Mouse (Mus musculus): ENCODE measurements around the gene Btbd8.

Gene Btbd8

GRCm38 (mm10) chr5:107516087-107516486, 78.3 kb downstream of the Btbd8 start:
- DNase-seq (ENCODE audit: low read depth, low spot score), result no peak

- no peak for DNase-seq (ENCODE audit: low read depth, low spot score)
Measured at GRCm38 (mm10) chr5:107518602-107519001, 80.8 kb downstream of the Btbd8 start.

GRCm38 (mm10) chr5:107521386-107521785, 83.6 kb downstream of the Btbd8 start:
- no peak for DNase-seq (ENCODE audit: low read depth, low spot score)

DNA sequence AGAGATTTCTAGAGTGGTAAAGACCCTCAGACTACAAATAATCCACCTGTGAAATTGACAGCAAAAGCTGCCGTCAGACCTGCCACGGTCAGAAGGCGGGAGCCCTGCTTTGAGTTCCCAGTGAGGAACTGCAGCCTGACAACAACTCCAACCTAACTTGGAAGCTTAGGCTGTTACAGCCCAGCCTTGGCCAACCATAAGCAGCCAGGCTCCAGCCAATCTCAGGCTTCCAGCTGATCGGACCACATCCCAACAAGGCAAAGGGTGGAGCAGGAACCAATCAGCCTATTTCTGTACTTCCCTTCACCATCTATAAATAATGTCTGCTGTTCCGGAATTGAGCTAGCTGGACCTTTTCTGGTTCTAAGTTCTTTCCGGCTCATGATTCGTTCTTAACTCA, 84.1 kb downstream of the Btbd8 start:
- no peak for DNase-seq (ENCODE audit: low read depth, low spot score)

DNA sequence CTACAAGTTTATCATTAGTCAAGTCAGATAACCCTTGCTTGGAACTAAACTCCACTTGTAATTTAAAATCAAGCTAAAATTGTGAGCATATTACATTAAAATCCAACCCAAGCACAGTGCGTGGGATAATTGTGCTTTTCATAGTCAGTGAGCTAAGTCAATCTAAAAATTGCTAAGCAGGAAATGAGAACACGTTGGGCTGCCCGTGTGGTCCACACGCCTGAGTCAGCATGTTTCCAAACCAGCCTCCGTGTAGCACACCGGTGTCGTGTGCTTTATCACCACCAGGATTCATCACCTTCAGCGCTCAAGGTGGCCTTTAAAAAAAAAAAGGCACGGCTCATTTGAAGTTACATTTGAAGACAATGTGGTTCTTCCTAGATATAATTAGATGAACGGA, 86.5 kb downstream of the Btbd8 start:
- DNase-seq (ENCODE audit: low read depth, low spot score), result no peak

- no peak for DNase-seq (ENCODE audit: low read depth, low spot score)
Measured at GRCm38 (mm10) chr5:107528856-107529255, 91.1 kb downstream of the Btbd8 start.

GRCm38 (mm10) chr5:107533590-107533989, 95.8 kb downstream of the Btbd8 start:
- DNase-seq (ENCODE audit: low read depth, low spot score), result no peak

GRCm38 (mm10) chr5:107534581-107534980, 96.8 kb downstream of the Btbd8 start, which contains the start of gene 1700028K03Rik:
1700028K03Rik (plus strand) TSS chr5:107534709.
- peak; percentile 57 for DNase-seq (ENCODE audit: low read depth, low spot score)

DNA sequence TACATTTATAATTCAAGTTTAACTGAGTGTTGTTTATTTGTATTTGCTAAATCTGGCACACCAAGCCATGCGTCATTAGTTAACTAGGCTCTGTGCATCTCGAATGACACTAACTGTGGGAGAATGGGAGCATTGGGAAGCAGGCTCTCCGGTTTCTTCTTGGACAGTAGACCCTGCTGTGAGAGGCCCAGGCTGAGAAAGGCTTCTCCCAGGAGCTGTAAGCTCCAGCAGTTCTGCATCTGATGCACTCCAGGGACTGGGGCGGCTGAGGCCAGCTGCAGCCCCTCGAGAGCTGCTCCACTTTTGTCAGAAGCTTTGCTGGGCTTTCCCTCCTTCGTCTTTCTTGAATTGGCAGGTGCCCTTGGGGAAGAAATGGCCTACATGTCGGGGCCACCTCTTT, 103.9 kb downstream of the Btbd8 start:
- DNase-seq (ENCODE audit: low read depth, low spot score), result no peak

DNA sequence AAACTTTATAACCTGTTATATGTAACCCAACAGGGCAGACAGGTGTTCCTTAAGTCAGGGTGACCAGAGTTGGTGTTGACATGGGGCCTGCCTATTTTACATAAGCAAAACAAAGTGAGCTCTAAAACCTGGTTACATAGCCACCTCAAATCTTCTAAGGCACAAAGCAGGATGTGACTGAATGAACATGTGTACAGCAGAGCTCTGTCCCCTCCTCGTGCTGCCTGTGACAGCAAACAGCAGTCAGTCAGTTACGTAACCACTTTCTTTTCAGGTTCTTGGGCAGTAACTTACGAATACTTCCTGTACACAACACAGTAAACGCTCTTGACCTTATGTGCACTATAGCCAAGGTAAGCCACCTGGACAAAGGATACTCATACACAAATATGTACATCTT, 108.1 kb downstream of the Btbd8 start:
- DNase-seq (ENCODE audit: low read depth, low spot score), result no peak

DNA sequence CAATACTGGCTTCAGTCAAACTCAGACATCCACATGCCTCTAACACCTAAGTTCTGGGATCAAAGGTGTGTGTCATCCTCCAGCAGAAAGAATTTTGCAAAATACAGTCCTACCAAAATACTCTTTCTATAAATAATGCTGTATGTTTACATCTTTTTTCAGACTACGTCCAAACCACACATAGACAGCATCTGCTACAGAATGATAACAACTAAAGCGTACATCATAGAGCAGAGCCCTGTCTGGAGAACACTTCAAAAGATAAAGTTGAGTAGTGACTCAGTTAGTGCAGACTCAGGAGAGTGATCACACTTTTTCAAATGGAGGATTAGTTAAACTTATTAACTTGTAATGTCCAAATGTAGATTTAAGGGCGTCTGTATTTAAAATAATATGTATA, 110.2 kb downstream of the Btbd8 start:
- DNase-seq (ENCODE audit: low read depth, low spot score), result no peak

- DNase-seq (ENCODE audit: low read depth, low spot score), result no peak
Measured at GRCm38 (mm10) chr5:107548444-107548843, 110.6 kb downstream of the Btbd8 start.

- DNase-seq (ENCODE audit: low read depth, low spot score), result no peak
Measured at GRCm38 (mm10) chr5:107554336-107554735, 116.5 kb downstream of the Btbd8 start.

DNA sequence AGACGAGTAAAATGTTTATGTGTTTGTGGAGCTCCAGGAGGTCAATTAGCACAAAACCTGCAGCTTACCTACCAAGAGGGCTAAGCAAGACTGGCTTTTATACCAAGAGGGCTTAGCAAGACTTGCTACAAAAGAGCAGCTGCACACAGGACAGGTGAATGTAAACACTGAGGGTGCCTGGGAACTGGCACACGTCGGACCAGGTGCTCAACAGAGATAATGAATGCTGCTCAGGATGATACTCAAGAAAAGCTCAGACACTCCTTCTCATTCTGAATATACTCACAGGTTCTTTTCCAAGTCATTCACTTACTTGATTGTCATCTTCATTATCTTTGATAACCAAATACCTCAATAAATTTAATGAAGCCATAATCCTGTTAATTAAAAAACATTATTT, 119.2 kb downstream of the Btbd8 start:
- DNase-seq (ENCODE audit: low read depth, low spot score), result no peak
